Mouse (Mus musculus) urinary bladder, postnatal 10 days (tissue): ENCODE measurements around the gene Slc22a7.

Source experiments
- DNase-seq: peaks from one replicate; pipeline ENCODE4 v3.0.0; 2022; ENCODE audit warnings: low spot score

The Slc22a7 gene

DNA sequence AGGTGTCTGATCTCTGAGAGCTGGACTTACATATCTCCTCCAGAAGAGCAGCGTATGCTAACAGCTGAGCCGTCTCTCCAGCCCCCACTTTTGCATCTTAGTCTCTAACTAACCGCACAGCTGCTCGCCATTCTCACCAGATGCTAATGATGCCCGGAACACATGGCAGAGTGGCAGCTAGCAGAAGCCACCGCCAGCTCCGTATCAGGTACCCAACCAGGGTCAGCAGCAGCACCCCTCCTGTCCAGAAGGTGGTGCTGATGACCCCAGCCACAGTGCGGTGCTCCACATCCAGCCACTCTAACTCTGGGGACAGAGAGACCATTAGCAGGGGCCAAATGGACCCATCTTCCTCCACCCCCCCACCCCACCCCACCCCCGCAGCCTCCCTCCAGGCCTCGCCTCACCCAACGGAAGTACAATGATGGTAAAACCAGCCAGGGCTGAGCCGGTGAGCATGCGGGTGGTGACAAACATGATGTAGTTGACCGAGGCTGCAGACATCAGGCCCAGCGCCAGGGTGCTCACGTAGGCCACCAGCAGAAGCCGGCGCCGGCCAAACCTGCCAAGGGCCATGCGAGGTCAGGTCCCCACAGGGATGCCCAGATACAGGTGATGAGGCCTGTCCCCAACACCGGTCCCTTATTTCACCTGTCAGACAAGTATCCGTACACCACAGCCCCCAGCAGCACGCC lies 1.4 kb downstream of the Slc22a7 start:
- DNase-seq, result no peak

DNA sequence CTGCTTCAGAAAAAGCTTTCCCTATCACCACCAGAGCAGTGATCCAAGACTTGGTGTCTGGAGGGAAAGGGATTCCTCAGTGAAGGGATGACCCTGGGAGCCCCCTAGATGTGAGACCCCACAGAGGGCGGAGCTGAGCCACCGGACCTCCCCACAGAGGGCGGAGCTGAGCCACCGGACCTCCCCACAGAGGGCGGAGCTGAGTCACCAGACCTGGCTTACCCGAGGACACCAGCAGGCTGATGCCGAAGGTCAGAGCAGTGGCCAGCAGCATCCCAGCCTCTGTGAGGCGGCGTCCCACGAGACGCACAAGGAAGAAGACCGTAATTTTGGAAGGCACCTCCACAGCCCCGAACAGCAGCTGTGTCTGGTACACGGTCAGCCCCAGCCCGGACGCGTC lies 4.6 kb downstream of the Slc22a7 start:
- no peak for DNase-seq

GRCm38 (mm10) chr17:46428761-46429414 lies 9.4 kb downstream of the Slc22a7 start, which contains the start of gene Crip3:
TSS of gene Crip3 (plus strand) at chr17:46428926.
- no peak for DNase-seq

DNA sequence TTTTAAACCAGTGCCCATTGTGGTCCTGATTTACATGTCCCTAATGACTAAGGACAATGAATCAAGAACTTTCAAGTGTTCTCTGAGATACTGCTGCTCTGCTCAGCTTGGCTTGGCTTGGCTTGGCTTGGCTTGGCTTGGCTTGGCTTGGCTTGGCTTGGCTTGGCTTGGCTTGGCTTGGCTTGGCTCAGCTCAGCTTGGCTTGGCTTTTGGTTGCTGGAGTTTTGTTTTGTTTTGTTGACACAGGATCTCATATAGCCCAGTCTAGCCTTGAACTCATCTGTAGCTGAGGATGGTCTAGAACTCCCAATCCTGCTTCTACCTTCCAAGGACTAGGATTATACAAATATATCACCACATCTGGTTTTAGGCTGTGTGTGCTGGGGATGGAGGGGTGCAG lies 11.8 kb downstream of the Slc22a7 start:
- DNase-seq, result no peak

- DNase-seq, result no peak
These were observed 18.5 kb downstream of the Slc22a7 start for GRCm38 (mm10) chr17:46419717-46420116.

DNA sequence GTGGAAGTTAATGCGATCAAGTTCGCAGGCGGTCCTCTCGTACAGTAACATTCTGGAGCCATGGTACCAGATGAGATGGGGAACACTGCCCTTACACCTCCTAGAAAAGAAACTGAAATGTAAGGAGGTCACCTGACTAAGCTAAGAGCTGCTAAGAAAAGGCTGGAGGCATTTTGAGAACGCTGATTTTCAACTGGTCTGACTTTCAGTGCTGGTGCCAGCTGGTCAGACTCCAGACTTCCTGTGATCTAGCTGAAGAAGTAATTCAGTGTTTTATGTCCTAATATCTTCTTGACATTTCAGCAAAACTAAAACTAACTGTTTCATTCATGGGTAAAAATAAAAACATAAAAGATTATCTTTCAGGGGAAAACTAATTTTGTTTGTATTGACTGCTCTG lies 19.6 kb downstream of the Slc22a7 start:
- DNase-seq, result no peak

- DNase-seq, result no peak
These were observed 29.8 kb downstream of the Slc22a7 start for GRCm38 (mm10) chr17:46408478-46408877.

DNA sequence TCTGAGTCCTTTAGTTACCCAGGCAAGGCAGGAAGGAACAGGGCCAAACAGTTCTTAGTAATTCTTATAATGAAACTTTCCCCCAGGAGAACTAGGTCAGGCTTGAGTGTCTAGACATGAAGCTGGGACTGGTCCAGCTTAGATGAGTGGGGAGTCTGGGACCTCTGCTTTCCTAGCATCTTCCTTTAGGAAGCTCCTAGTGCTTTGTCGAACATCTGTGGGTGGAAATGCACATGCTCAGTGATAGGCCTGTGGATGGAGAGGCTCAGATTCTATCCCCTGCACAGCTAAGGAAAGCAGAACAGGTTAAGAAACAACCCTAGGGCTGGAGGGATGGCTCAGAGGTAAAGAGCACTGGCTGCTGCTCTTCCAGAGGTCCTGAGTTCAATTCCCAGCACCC lies 43.6 kb downstream of the Slc22a7 start:
- DNase-seq, result no peak

GRCm38 (mm10) chr17:46393012-46393411 lies 45.2 kb downstream of the Slc22a7 start:
- no peak for DNase-seq

DNA sequence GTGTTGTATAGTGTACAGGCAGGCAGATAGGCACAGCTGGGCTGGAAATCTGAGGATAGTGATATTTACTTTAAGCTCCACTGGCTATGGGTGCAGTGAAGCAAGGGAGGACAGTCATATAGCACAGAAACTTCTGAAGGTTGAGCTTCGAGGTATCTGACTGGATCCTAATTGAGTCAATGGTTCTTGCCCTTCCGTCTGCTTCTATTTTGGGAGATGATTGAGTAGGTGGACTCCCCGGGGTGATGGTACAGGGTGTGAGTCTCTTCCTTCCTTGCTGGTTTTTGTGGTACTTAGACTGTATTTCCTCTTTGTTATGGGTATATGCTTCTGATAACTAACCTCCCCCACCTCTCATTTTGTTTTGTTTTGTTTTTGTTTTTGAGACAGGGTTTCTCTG lies 50.1 kb downstream of the Slc22a7 start:
- DNase-seq, result no peak

GRCm38 (mm10) chr17:46384061-46384801 lies 54.0 kb downstream of the Slc22a7 start:
- DNase-seq, result no peak

DNA sequence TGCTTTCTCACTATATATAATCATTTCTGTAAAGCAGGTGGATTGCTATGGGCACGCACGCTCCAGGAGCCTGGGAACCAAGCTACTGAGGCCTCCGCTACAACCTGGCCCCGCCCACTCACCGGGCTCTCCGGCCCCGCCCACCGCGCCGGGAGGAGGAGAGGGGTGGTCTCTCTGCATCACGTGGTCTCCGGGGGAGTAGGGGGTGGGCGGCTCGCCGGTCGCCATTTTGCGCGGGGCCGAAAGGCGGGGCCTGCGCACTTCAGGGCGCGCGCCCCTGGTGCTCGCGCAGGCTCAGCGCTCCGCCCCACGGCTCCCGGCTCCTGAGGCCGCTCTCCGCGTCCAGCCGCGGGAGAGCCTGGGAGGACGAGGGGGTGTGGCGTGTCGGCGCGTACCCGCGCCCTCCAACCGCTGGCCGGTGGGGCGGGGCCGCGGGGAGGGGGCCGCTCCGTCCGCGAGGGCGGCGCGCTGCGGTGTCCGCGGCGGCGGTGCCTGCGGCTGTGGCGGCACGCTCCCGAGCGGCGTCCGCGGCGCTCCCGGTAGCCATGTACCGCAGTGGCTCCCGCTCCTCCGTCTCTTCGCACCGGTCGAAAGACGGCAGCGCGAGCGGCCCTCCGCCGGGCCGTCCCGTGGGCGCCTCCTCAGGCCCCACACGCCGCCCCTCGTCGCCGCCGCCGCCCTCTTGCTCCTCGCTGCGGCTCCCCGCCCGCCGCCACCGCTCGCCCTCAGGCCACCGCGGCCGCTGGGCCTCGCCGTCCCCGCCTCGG lies 54.8 kb downstream of the Slc22a7 start, which contains the start of gene Zfp318:
Gene Zfp318 (plus strand): TSS at position 438 of the 767 bp plus-strand sequence.
- DNase-seq, result peak; percentile 91
